Mouse (Mus musculus): ENCODE data around the gene Map1b.

The Map1b gene

GRCm38 (mm10) chr13:99444431-99444871 is 71.9 kb downstream of the Map1b start:
- DNase-seq, result no peak

- no peak for DNase-seq
Observed at GRCm38 (mm10) chr13:99443484-99444175, 72.7 kb downstream of the Map1b start.

- DNase-seq, result no peak
Observed at GRCm38 (mm10) chr13:99442434-99443249, 73.7 kb downstream of the Map1b start.

- DNase-seq, result no peak
Observed at GRCm38 (mm10) chr13:99441700-99442433, 74.5 kb downstream of the Map1b start.

GRCm38 (mm10) chr13:99440228-99440627 is 76.1 kb downstream of the Map1b start:
- no peak for DNase-seq

- DNase-seq, result no peak
Observed at GRCm38 (mm10) chr13:99439357-99439756, 77.0 kb downstream of the Map1b start.

GRCm38 (mm10) chr13:99437051-99437450 is 79.3 kb downstream of the Map1b start:
- no peak for DNase-seq

- no peak for DNase-seq
Observed at GRCm38 (mm10) chr13:99434494-99434893, 81.8 kb downstream of the Map1b start.

GRCm38 (mm10) chr13:99433068-99434008 is 83.0 kb downstream of the Map1b start:
- no peak for DNase-seq

GRCm38 (mm10) chr13:99423581-99423980 is 92.8 kb downstream of the Map1b start:
- no peak for DNase-seq

GRCm38 (mm10) chr13:99416601-99417000 is 99.7 kb downstream of the Map1b start:
- no peak for DNase-seq

- DNase-seq, result no peak
Observed at GRCm38 (mm10) chr13:99414352-99414742, 102.0 kb downstream of the Map1b start.

- no peak for DNase-seq
Observed at GRCm38 (mm10) chr13:99413481-99414351, 102.6 kb downstream of the Map1b start.

GRCm38 (mm10) chr13:99412477-99413080 is 103.8 kb downstream of the Map1b start:
- DNase-seq, result no peak

GRCm38 (mm10) chr13:99411761-99412160 is 104.6 kb downstream of the Map1b start:
- no peak for DNase-seq

- no peak for DNase-seq
Observed at GRCm38 (mm10) chr13:99410611-99411515, 105.5 kb downstream of the Map1b start.

GRCm38 (mm10) chr13:99409216-99409615 is 107.1 kb downstream of the Map1b start:
- no peak for DNase-seq

GRCm38 (mm10) chr13:99399373-99399772 is 117.0 kb downstream of the Map1b start:
- no peak for DNase-seq

GRCm38 (mm10) chr13:99398149-99398701 is 118.1 kb downstream of the Map1b start:
- no peak for DNase-seq

All from liver (tissue).